Mouse (Mus musculus): ENCODE data around the gene Cux1.

- TF ChIP-seq POLR2A (IDR thresholded peaks at IDR 0.05; ENCODE audit: low read depth, low read length) (no peak), CTCF (IDR thresholded peaks at IDR 0.05; ENCODE audit: extremely low read depth, insufficient read length, insufficient replicate concordance, low read depth, low read length) (no peak)
Measured at GRCm38 (mm10) chr5:136297691-136298090, 269.6 kb downstream of the Cux1 start.
